Comparison of ENCODE assay signal across 19 mouse cellular contexts in the genomic region with DNA sequence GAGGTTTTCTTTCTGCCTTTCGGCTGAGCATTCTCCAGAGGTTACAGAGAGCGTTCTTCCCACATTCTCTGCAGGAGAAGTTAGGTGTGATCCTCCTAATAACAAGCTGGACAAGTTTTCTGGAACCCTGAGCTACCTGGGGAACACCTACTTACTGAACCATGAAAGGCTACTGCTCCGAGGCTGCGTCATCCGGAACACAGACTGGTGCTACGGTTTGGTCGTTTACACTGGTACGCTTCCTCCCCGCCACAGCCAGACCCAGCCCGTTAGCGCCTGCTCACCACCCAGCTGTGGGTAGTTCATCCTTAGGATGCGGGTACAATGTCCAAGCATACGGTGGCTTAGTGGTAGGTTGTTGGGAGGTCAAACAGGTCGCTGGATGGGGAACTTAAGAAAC. TPM values are rescaled to one million over a fixed set of nuclear protein-coding genes. Genes with fewer than 3 reads are reported as not detected.
DNase-seq lines count a peak whose midpoint lies in the region; ATAC-seq lines count a peak whose summit lies in the region.
"Had no signal": no experiment of that assay in that cellular context is flagged by ENCODE, and none has a peak within 500 bp of the region (broad histone marks: within the 10 kb centered on the region; RNA-seq: fewer than 3 reads in every experiment).

No protein-coding gene starts in this region.

- WGBS in kidney, embryonic 15.5 days: 67% methylated on average over 14 of the region's 14 CpGs
- 66% methylated on average over 14 of the region's 14 CpGs for WGBS in kidney, embryonic 16.5 days

- no peak overlapping the region for H3K4me3 ChIP-seq in kidney, embryonic 15.5 days (replicated peaks)
- no peak overlapping the region for H3K4me3 ChIP-seq in kidney, embryonic 16.5 days (ENCODE audit: low read length)
- H3K4me3 ChIP-seq: embryonic facial prominence, embryonic 12.5 days; forebrain, embryonic 15.5 days; heart, adult 2 months; heart, embryonic 15.5 days; hindbrain, embryonic 10.5 days had no signal

- H3K27me3 ChIP-seq in kidney, embryonic 15.5 days: no peaks in the 10 kb centered on the region
- no peaks in the 10 kb centered on the region for H3K27me3 ChIP-seq in kidney, embryonic 16.5 days (ENCODE audit: insufficient read depth, low read length)
- H3K27me3 ChIP-seq: embryonic facial prominence, embryonic 12.5 days; forebrain, embryonic 15.5 days; heart, embryonic 15.5 days had no signal

- H3K4me1 ChIP-seq in kidney, embryonic 15.5 days: no peaks in the 10 kb centered on the region
- H3K4me1 ChIP-seq in kidney, embryonic 16.5 days (ENCODE audit: insufficient read depth, low read length): no peaks in the 10 kb centered on the region
- H3K4me1 ChIP-seq: embryonic facial prominence, embryonic 12.5 days; forebrain, embryonic 15.5 days; heart, embryonic 15.5 days; hindbrain, embryonic 10.5 days had no signal

- peak; percentile 19 for DNase-seq in kidney, adult 18-20 months
- peak; percentile 23 to 62 for DNase-seq in kidney, postnatal 25 days
- DNase-seq in cerebellum, postnatal 4 days (ENCODE audit: low spot score in 2 of 2): no peak
- DNase-seq in gastrocnemius, postnatal 4 days (ENCODE audit: low spot score in 2 of 2): no peak
- no peak for DNase-seq in ovary, adult 18-20 months (ENCODE audit: low spot score)
- DNase-seq: adrenal gland, adult 2 months; adrenal gland, postnatal 25 days; cerebellum, adult 2 months; cerebellum, postnatal 10 days; gastrocnemius, postnatal 10 days; heart, adult 2 months had no signal

- H3K27ac ChIP-seq in kidney, embryonic 15.5 days: no peak overlapping the region
- no peak overlapping the region for H3K27ac ChIP-seq in kidney, embryonic 16.5 days (ENCODE audit: low read length)
- H3K27ac ChIP-seq: embryonic facial prominence, embryonic 12.5 days; forebrain, embryonic 15.5 days; heart, adult 2 months; heart, embryonic 15.5 days; hindbrain, embryonic 10.5 days; hindbrain, embryonic 14.5 days had no signal

- ATAC-seq in kidney, embryonic 15.5 days (replicated peaks; ENCODE audit: low FRiP score): no peak
- peak; percentile 61 for ATAC-seq in kidney, embryonic 16.5 days (ENCODE audit: low FRiP score, low TSS enrichment)
- ATAC-seq: forebrain, embryonic 15.5 days had no signal

- no peak overlapping the region for H3K9ac ChIP-seq in kidney, embryonic 15.5 days
- H3K9ac ChIP-seq in kidney, embryonic 16.5 days (replicated peaks; ENCODE audit: low read length): no peak overlapping the region
- H3K9ac ChIP-seq: embryonic facial prominence, embryonic 12.5 days; forebrain, embryonic 15.5 days; heart, embryonic 15.5 days; hindbrain, embryonic 14.5 days had no signal

- H3K36me3 ChIP-seq in kidney, embryonic 15.5 days: no peaks in the 10 kb centered on the region
- H3K36me3 ChIP-seq in kidney, embryonic 16.5 days (ENCODE audit: insufficient read depth, low read length): no peaks in the 10 kb centered on the region
- H3K36me3 ChIP-seq: embryonic facial prominence, embryonic 12.5 days; forebrain, embryonic 15.5 days; heart, embryonic 15.5 days; hindbrain, embryonic 10.5 days had no signal

- H3K4me2 ChIP-seq in kidney, embryonic 15.5 days: no peak overlapping the region
- H3K4me2 ChIP-seq in kidney, embryonic 16.5 days (replicated peaks; ENCODE audit: low read depth, low read length): no peak overlapping the region
- H3K4me2 ChIP-seq: embryonic facial prominence, embryonic 12.5 days; forebrain, embryonic 15.5 days; heart, embryonic 11.5 days; heart, embryonic 15.5 days; hindbrain, embryonic 14.5 days had no signal

- no peaks in the 10 kb centered on the region for H3K9me3 ChIP-seq in kidney, embryonic 15.5 days (replicated peaks)
- no peaks in the 10 kb centered on the region for H3K9me3 ChIP-seq in kidney, embryonic 16.5 days (ENCODE audit: low read length)
- H3K9me3 ChIP-seq: embryonic facial prominence, embryonic 12.5 days; forebrain, embryonic 15.5 days; heart, embryonic 15.5 days; hindbrain, embryonic 10.5 days had no signal

RNA-seq across cellular contexts. Expression of a gene that starts 55.4 kb away (rescaled TPM):
- polyA plus RNA-seq in kidney, embryonic 15.5 days (2015; fragmentation: Nextera tagmentation; extraction: Ambion mirVana): 0.27 and 0.50 TPM in 2 replicates
- polyA plus RNA-seq in kidney, embryonic 16.5 days (2015; fragmentation: Nextera tagmentation; extraction: Ambion mirVana): 0.66 and 0.77 TPM in 2 replicates
- under 1 TPM; 0.34 to 0.39 TPM for total RNA-seq in gastrocnemius, postnatal 4 days (2021)

RNA-seq across cellular contexts. Expression of a gene that starts 59.4 kb away (rescaled TPM):
- polyA plus RNA-seq in kidney, embryonic 15.5 days (2015; fragmentation: Nextera tagmentation; extraction: Ambion mirVana): 11.7 and 14.1 TPM in 2 replicates
- 10.3 and 13.4 TPM in 2 replicates for polyA plus RNA-seq in kidney, embryonic 16.5 days (2015; fragmentation: Nextera tagmentation; extraction: Ambion mirVana)
- 10 to 100 TPM; 58.6 to 63.4 TPM for total RNA-seq in gastrocnemius, postnatal 4 days (2021)

Comparison
In these comparisons a context has a peak if more than half of its experiments do, and no peak if none do; other contexts are left out.
1. DNase-seq: peak in kidney, adult 18-20 months (single experiment) and kidney, postnatal 25 days (2 of 2); none in cerebellum, postnatal 4 days (0 of 2), gastrocnemius, postnatal 4 days (0 of 2) and ovary, adult 18-20 months (single experiment).